Mouse (Mus musculus): Measurements from ENCODE around the gene Runx2. TPM values are rescaled to one million over a fixed set of nuclear protein-coding genes. Genes with fewer than 3 reads are reported as not detected.
A peak's percentile ranks its signal among the peaks of the same experiment; 100 is the strongest.

Gene Runx2
- total RNA-seq, 2 experiments from 2014 or later = 0.49 to 1.3 TPM

- no peak for DNase-seq (ENCODE audit: low spot score in 2 of 2)
Observed at GRCm38 (mm10) chr17:44545141-44545813, 269.3 kb downstream of the Runx2 start.

- DNase-seq (ENCODE audit: low spot score in 2 of 2) = no peak
Observed at GRCm38 (mm10) chr17:44542706-44543105, 271.9 kb downstream of the Runx2 start.

DNA sequence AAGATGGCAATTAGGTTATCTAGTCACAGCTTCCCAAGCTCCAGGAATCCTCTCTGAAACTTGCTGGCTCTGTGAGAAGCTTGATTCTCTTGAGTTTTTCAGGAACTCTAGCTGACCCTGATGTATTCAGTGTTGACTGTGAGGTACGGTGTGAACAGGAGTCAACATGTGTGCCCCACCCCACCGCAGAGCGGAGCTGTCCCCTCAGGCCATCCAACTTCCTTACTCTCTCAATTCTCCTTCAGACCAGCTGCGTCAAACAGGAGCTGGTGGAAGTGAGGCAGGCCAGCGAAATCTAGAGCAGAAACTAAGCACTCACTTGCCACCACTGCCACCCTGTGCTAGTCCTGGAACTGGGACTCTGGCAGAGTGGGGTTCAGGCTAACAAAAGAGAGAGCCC is 273.9 kb downstream of the Runx2 start:
- DNase-seq (ENCODE audit: low spot score in 2 of 2) = no peak

- no peak for DNase-seq (ENCODE audit: low spot score in 2 of 2)
Observed at GRCm38 (mm10) chr17:44538921-44539320, 275.7 kb downstream of the Runx2 start.

DNA sequence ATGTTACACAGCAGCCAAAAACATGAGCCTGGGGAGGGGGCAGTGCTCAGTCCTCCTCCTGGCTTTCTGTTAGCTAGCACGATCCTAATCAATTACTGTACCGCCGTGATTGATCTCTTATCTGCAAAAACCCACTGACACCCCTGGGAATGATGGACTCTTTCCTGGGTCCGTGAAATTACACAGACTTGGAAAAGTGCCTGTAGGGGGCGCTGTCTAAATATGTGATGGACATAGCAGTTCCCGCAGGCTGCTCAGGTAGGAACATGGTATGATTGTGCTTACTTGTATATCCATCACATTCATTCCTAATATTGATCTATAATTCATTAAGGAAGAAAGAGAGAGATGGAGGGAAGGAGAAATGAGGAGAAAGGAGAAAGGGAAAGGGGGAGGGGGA is 284.6 kb downstream of the Runx2 start:
- no peak for DNase-seq (ENCODE audit: low spot score in 2 of 2)

GRCm38 (mm10) chr17:44528617-44529016 is 286.0 kb downstream of the Runx2 start:
- no peak for DNase-seq (ENCODE audit: low spot score in 2 of 2)

DNA sequence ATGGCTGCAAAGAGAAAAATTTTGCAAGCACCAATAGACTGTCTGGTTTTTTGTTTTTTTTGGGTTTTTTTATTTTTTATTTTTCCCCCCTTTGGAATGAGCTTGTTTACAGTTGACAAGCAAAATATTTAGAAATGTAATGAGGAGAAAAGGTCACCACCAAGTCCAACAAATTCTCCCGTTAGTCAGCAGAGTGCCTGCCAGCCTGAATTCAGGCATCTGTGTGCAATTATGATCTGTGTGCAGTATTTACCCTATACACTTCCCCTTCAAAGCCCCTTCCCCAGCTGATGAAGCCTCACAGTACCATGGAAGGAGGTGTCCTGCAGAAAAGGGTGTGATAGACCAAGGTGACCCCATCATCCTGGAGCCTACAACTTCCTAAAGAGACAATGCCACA is 290.5 kb downstream of the Runx2 start:
- DNase-seq (ENCODE audit: low spot score in 2 of 2) = no peak

GRCm38 (mm10) chr17:44522906-44523305 is 291.7 kb downstream of the Runx2 start:
- no peak for DNase-seq (ENCODE audit: low spot score in 2 of 2)

GRCm38 (mm10) chr17:44520122-44521075 is 294.2 kb downstream of the Runx2 start:
- no peak for DNase-seq (ENCODE audit: low spot score in 2 of 2)

DNA sequence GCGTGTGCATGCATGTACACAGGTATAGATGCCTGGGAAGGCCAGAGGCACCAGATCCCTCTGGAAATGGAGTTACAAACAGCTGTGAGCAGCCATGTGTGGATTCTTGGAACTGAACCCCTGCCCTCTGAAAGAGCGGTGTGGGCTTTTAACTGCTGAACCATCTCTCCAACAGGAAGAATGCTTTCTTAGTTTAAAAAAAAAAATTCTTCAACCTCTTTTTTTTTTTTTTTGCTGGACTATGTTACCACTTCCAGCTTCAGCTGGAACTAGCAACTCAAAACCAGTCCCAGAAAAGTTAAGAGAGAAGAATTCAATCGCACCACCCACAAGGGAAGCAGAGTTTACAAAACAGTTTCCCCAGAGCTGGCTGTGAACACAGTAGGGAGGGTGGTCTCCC is 295.2 kb downstream of the Runx2 start:
- DNase-seq (ENCODE audit: low spot score in 2 of 2) = no peak

DNA sequence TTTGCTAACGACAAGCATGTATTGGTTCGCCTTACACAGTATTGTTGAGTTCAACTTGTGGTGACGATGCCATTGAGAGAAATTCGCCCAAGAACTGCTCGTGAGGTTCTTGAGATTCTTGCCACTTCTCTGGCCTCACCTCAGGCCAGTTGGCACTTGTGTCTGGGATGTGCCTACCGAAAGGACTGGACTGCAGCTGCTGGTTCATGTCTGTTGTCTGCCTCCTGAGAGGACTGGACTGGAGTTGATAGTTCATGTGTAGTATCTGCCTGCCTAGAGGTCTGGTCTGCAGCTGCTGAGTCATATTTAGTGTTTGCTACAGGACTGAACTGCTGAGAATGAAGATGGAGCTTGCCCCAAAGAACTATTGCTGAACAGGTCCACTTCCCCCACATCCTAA is 296.4 kb downstream of the Runx2 start:
- DNase-seq (ENCODE audit: low spot score in 2 of 2) = no peak

GRCm38 (mm10) chr17:44508198-44508715 is 306.3 kb downstream of the Runx2 start:
- DNase-seq (ENCODE audit: low spot score in 2 of 2) = peak in 1 of 2 experiments; percentile 21

GRCm38 (mm10) chr17:44507741-44508140 is 306.9 kb downstream of the Runx2 start:
- no peak for DNase-seq (ENCODE audit: low spot score in 2 of 2)

DNA sequence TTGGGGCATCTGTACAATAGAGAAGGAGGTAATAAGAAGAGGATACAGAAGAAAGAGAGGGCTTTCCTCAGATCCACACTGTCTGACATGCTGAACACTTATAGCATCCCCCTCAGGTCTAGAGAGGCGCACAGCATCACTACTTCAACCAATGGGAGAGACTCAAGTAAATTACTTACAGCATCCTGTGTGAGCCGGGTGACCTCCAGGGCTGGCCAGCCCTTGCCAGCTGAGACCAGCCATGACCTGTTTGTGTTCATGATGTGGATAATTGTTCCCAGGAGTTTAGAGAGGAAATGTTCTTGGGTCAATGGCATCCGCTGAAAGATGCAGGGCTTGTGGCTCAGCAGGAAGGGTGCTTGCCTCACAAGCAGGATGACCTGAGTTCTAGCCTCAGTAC is 308.1 kb downstream of the Runx2 start:
- no peak for DNase-seq (ENCODE audit: low spot score in 2 of 2)

- peak in 1 of 2 experiments; percentile 25 for DNase-seq (ENCODE audit: low spot score in 2 of 2)
Observed at GRCm38 (mm10) chr17:44504794-44505317, 309.7 kb downstream of the Runx2 start.

DNA sequence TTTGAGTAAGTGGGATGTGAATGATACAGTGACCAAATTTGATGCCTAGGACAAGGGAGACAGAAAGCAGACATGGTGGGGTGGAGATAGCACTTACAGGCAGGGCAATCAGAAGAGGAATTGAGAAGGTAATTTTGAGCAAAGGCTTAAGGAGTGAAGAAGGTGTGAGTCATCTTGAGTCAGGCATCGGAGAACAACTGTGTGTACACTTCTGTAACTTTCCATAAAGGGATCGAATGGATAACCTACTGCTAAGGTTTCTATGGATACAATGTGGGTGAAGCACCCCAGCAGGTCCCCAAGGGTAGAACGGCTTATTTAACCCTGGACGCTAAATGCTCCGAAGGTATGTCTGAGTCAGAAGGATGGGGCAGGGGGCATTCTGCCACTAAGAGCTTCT is 312.4 kb downstream of the Runx2 start:
- DNase-seq (ENCODE audit: low spot score in 2 of 2) = no peak

- peak; percentile 41 to 74 for DNase-seq (ENCODE audit: low spot score in 2 of 2)
Observed at GRCm38 (mm10) chr17:44500306-44500899, 314.2 kb downstream of the Runx2 start.

- DNase-seq (ENCODE audit: low spot score in 2 of 2) = no peak
Observed at GRCm38 (mm10) chr17:44490164-44490794, 324.3 kb downstream of the Runx2 start.

GRCm38 (mm10) chr17:44489346-44489745 is 325.3 kb downstream of the Runx2 start:
- no peak for DNase-seq (ENCODE audit: low spot score in 2 of 2)

GRCm38 (mm10) chr17:44487514-44488244 is 326.9 kb downstream of the Runx2 start:
- DNase-seq (ENCODE audit: low spot score in 2 of 2) = no peak

Measured in gastrocnemius, postnatal 4 days (tissue).